Mouse (Mus musculus): ENCODE data around the gene Rab44.

Gene Rab44

DNA sequence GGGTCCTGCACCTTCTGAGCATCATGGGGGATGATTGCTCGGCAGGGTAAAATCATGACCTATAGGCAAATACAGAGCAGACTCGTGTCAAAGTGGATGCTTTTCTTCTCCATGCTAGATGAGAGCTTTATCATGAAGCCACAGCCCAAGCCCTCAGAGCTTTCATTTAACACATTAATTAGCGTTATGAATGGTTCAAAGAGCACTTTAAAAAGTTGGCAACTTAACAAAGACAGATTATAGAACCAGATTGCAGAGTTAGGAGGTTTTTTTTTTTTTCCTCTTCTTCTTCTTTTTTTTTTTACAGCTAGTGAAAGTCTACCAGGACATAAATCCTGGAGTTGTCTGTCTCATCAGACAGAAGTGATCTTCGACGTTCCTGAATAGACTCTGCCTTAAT is 15.4 kb downstream of the Rab44 start:
- in situ Hi-C loops (cut with MboI), result no loop called here

DNA sequence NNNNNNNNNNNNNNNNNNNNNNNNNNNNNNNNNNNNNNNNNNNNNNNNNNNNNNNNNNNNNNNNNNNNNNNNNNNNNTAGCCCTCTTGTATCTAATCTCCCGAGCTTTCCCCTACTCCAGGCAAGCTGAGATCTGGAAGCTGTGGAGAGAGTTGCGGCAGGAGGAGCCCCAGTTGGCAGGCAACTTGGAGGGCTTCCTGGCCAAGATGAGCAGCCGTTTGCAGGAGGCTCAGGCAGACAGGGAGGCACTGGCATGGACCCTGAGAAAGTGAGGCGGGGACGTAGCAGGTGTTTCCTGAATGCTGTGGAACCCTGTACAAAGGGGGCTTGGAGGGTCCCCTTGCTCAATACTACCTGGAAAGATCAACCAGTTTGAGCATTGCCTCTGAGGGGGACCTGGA is 21.1 kb downstream of the Rab44 start:
- in situ Hi-C loops (cut with MboI), result no loop called here

DNA sequence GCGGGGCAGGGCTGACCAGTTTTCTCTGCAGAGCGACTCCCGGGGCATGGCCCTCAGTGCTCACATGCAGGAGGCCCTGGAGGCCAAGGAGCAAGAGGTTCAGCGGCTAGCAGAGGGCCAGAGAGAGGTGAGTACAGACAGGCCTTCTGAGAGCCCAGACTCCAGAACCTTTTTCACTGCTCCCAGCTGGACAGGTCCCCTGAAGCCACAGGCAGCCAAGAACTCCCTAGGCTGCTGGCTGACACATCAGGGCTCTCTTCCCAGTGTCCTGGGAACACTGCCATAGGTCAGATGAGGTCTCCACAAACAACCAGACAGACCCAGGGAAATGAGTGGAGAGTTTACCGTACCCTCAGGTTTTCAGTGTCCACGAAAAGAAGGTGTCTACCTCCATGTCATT is 22.3 kb downstream of the Rab44 start:
- in situ Hi-C loops (cut with MboI), result no loop called here

DNA sequence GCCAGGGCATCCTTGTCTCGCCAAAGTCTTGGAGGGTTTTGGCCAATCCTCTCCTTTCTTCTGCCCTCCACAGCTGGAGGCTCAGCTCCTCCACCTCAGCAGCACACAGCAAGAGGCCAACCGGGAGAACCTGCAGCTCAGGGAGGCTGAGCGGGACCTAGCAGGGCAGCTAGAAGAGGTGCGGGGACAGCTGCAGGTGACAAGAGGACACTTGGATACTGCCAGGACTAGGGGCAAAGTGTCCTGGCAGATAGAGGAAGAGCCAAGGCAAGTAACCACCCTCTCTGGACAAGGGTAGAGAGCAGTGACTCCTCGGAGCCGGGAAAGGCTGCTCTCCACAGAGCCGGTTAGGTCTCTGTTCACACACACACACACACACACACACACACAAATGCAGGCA is 24.0 kb downstream of the Rab44 start:
- in situ Hi-C loops (cut with MboI), result no loop called here

DNA sequence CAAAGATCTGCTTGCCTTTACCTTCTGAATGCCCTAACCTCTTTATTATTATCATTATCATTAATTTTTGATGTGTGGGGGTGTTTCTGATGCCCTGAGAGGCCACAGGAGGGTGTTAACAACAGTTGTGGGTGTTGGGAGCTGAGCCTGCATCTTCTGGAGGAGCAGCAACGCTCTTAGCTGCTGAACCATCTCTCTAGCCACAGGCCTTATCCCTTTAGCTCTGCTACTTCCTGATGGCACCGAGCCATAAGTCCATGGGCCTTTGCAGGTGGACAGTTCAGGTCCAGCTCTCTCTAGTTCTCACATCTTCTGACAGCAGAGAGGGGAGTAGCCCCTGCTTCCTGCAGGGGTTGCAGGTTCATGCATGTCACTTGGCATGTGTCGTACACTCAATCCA is 27.6 kb downstream of the Rab44 start:
- in situ Hi-C loops (cut with MboI), result no loop called here

DNA sequence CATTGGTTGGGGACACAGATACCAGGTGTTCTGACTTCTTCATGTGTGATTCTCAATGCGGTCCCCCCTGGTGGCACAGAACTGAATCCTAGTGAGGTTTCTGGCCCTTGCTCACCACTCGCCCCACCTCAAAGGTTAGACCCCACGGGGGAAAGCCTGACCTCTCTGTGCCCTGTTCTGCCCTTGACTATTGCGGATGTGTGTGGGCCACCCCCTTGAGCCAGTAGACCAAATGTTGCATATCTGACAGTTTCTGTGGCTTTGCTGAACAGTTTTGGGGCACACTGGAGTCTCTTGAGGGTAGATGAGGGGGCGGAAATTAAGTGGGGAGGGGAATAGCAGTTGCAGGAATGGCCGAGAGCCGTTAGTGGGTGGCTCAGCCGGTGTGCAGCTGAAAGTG is 29.3 kb downstream of the Rab44 start:
- in situ Hi-C loops (cut with MboI), result no loop called here

DNA sequence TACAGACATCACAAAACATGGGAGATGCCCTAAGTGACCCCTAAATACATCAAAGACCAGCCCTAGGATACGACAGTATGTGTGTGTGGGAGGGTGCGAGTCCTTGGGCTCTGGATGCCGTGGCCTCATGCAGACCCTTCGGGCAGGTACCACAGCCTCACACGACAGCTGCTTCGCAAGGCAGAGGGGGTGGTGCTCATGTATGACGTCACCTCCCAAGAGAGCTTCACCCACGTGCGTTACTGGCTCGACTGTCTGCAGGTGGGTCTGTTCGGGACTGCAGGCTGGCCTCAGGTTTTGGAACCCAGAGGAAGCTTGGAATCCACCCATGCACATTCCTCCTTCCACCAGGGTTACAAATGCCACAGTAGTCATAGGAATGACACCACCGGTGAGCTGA is 31.2 kb downstream of the Rab44 start:
- in situ Hi-C loops (cut with MboI), result no loop called here

DNA sequence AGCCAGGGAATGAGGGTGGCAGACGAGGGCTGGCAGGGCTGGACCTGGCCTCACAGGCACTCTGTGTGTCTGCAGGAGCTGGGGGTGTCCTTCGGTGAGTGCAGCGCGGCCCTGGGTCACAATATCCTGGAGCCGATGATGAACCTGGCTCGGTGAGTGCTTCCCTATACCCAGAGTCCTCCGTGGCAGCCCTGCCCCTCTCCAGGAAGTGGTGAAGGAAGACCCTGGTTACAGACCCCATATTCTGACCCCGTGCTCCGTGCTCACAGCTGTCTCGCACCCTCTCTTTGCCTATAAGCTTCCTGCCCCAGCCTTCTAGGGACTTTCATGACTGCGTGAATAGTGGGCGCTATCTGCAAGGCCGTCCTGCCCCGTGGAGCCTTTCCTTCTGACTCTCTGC is 33.3 kb downstream of the Rab44 start:
- in situ Hi-C loops (cut with MboI), result no loop called here

DNA sequence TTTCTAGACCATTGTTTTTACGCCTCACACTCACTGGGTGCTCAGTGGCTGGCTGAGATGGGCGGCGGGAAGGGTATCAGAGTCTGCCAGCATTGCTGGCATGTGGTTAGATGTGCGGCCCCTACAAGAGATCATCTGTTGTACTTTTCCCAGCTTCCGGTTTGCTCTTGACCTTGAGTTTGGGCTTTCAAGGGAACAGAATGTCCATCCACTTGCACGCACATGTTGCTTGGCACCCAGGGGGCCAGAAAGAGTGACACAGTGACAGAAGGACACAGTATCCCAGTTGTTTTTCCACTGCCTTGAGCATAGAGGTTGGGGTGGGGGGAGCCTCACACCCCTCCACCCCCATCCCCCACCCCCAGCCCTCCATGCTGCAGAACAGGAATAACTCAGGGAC is 33.8 kb downstream of the Rab44 start:
- in situ Hi-C loops (cut with MboI), result no loop called here

DNA sequence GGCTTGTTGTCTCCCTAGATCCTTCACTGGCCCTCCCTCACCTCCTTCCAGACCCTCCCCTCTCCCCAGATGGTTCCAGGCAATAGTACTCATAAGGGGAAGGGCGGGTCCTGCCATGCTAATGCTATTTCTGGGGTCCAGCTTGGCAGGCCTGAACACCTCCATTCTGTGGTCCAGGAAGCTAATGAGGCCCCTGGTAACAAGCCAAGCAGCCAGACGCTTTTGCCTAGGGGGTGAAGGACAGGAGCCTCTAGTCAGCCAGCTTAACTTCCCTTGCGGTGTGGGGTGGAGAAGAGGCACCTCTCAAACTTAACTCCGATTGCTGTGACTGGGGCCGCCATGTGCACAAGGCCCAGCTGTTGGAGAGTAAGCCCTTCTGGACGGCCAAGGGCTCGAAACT is 35.8 kb downstream of the Rab44 start:
- in situ Hi-C loops (cut with MboI), result no loop called here

DNA sequence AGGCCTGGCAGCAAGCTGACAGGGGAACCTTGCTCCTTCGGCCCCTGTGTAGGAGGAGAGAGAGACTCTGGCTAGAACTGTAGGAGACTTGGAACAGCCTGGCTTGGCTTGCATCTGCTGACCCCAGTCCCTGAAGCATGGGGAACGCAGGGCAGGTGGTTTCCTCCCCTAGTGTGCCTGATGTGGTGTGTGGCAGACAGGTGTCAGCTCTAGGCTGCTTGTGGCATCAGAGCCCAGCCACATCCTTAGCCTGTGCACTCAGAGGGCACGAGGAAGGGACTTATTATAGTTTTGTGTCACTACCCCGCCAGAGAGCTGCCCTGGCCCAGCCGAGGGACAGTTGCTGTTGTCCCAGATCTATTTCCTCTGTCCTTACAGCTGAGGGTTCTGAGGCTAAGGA is 38.6 kb downstream of the Rab44 start:
- in situ Hi-C loops (cut with MboI), result no loop called here

DNA sequence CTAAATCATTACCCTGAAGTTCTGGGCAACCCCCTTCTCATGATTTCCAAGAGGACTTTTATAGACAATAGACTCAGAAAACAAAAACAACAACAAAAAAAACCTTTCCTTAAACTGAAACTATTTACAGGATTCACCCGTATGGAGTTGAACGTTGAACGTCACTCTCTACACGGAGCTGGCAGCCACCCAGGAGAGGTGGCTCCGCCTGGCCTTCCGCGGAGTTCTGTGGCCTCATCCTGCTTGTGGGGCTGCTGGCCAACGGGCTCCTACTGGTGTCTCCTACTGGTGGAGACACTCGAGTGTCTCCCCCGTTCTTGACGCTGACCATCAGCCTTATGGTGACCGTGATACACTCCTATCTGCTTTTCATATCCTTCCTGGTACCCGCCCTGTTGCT is 40.3 kb downstream of the Rab44 start:
- in situ Hi-C loops (cut with MboI), result no loop called here

DNA sequence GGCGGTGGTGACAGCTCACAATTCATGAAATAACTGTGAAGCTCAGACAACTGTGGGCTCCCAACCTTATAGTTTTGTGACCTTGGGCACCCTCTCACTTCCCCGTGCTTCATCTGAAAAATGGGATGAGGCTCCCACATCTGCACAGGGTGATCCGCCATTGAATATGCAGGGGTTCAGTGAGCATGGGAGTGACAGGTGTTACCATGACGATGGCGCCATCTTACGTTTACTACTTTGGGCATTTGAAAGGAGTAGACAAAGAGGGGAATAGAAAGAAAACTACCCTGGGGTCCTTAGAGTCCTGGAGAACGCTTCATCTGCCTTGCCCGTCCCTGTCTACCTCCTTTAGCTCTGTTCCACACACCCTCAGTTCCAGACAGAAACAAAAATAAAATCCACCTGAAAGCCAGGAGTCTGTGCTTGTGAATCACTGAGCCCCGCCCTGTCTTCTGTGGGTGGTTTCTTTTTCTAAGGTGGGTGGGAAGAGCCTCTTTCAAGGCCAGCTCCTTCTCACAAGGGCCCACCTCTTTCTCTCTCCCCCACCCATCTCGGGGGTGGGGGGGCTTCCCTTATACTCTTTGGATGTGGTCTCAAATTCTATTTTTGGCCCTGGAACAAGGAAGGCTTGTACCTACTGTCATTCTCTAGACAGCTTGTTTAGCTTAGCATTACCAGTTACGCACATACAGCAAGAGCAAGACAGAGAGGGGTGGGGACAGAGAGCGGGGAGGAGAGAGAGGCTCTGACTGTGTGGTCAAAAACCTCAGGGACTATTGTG is 41.6 kb downstream of the Rab44 start:
- in situ Hi-C loops (cut with MboI), result no loop called here

DNA sequence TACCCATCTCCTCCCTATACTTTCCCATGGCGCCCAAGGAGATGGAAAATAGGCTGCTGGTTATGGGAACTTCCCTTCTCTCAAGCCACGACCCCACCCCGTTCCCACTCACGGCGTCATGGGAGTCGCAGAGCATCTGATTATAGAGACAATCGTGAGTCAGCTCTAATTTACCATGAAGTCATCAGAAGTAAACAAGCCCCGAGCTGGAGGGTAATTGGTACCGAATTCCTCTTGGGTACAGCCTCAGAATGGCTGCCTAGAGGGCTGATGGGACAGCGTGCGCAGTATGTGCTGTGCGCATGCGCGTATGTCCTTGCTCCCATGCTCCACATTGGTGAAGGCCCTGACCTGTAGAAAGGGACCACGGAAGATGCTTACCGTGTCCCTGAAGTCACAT is 42.5 kb downstream of the Rab44 start:
- in situ Hi-C loops (cut with MboI), result no loop called here

DNA sequence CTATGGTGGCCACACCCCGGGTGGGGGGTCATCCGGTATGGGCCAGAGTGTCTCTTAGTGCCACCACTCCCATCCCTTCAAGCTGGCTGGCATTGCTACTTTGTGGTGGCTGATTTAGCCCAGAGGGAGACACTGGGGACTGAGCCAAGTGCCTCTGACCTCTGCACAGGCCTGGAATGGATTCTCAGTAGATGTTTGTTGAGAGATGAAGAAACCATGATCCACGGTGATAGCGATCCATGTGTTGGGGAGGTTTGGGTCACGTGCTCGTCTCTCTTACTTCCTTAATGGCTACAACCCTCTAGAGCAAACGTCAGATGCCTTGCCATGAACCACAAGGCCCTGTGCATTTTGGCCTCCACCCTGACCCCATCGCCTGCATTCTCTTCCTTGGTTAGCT is 42.9 kb downstream of the Rab44 start:
- in situ Hi-C loops (cut with MboI), result no loop called here

DNA sequence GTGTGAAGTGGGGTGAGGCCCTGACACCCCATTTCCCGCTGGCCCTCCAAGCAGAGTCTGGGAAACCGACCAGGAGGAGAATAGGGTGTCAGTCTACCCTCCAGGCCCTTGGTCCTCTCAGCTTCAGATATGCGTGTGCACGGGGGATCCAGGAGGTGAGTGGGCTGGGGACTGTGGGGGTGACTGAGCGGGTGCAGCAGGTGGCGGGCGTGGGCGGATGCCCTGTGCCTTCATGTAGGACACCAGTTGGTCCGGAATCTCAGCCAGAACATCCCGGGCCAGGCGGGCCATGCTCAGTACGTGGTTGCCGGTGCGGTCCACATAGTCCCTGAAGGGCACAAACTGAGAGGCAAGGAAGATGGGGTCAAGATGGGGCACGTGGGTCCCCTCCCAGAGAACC is 45.0 kb downstream of the Rab44 start:
- in situ Hi-C loops (cut with MboI), result no loop called here

DNA sequence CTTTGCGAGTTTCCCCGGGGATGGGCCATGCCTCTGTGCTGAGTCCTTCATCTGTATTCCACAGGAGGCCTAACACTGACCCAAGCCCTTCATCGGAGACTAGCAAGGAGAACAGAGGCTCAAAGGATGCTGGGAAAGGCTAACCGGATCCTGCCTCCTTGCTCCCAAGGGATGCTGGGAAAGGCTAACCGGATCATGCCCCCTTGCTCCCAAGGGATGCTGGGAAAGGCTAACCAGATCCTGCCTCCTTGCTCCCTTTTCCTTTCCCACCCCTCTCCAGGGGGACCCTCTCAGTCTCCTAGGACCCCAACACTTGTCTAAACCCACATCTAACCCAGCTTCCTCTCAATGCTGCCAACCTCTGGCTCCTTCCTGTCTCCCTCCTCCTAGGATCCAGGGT is 45.4 kb downstream of the Rab44 start:
- in situ Hi-C loops (cut with MboI), result no loop called here

DNA sequence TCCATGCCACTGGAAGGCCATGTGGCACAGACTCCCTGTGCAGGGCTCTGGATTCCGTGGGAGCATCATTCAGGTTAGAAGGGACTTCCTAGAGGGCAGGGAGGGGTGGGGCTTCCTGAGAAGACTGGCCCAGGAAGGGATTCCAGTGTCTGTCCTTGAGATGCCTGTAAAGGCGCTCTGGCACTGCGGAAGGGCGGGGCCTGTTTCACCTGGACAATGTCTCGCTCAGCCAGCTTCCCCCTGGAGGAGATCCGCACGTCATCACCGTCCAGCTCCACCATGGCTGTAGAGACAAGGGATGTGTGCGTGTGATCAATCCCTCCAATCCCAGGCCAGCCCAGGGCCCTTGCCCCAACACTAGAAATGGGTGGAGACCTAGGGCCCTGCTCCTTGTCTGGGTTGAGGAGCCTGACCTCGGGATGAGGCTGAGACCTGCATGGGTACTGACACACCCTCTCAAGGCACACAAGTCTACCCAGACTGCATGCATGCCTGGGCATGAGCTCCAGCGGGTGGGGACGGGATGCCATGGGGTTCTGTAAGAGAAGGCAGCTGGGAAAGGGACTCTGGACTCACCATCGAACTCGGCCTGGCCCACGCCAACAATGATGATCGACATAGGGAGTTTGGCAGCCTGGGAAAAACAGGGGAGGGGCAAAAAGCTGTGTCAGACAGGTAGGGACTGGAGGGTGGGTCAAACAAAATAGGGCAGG is 46.0 kb downstream of the Rab44 start:
- in situ Hi-C loops (cut with MboI), result no loop called here

DNA sequence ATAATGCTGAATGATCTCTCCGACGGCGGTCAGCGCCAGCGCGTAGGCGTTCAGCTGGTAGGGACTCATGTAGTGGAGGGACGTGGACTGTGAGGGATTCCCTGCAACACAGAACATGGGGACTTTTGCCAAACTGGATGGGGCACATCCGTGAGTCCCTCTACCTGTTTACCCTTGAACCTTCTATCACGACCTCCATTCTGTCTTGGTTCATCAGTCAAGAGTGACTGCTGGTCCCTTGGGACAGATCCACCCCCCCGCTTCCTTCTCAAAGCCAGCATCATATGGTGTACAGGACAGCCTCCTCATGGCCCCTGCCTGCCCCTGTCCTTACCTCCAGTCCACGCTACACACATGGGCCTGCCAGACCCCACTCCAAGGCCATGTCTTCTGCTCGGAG is 48.4 kb downstream of the Rab44 start:
- in situ Hi-C loops (cut with MboI), result no loop called here

DNA sequence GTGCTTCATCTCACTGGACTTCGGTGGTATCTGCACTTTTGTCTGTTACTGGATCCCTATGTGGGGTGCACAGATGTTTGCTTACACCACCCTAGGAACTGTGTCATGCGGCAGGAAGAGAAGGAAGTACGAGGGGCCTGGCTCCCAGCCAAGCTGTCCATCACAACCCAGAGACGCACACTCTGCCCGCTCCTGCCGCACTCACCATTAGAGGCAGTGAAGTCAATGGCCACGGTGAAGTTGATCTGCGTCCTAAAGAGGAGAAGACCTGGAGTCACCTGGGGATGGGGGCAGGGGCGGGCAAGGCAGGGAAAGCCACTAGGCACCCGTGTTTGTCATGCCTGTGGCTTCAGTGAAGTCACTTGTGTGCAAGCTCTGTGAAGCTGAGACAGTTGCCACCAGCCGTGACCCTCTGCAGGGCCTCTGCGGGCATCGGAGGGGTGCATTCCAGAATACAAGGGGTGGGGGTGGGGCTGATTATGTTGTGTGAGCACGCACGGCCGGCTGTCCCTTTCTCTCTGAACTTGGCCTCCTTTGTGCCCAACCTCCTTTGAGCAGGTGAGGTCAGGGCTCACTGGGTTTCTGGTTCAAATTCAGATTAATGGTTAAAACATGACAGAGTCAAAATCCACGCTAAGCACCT is 50.6 kb downstream of the Rab44 start:
- in situ Hi-C loops (cut with MboI), result no loop called here

DNA sequence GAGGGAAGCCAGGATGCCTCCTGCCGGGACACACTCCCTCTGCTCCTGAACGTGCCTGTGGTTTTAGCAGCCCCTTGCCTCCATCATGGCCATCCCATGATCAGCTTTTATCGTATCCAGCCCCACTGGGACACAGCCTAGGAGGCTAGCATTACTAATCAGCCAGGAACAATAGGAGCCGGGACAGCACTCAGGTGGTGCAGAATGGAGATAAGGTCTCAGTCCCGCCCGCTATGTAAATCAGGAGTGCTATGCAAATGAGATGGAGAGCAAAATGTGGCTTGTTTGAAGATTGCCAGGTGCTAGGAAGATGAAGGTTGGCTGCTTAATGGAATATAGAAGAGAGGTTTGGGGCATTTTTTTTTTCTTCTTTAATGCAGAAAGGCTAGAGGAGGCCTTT is 51.5 kb downstream of the Rab44 start:
- in situ Hi-C loops (cut with MboI), result no loop called here

DNA sequence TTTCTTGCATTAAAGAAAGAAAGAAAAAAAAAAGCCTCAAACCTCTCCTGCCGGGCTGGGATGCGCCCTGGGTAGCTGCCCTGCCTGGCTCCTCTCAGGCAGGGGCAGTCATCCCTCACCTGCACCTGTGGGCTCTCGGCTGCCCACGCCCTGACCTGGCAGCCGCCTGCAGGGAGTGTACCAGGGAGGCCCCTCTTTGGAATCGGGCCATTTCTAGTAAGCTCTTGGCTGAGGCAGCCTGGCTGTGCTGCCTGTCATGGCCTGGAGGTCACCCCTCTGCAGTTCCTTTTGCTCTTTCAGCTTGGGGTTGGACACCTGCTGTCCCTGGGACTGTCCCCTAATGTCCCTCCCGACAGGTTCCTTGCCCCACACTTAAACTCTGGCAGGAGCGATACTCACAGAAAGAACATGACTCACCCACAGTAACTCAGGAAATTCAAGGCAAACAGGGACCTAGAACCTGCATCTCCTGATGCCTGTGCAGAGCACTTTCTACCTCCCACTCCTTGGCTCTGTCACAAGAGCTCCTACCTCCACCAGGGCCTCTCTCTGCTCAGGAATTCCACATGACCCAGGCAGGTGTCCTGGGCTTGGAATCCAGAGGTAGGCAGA is 52.1 kb downstream of the Rab44 start:
- in situ Hi-C loops (cut with MboI), result no loop called here

DNA sequence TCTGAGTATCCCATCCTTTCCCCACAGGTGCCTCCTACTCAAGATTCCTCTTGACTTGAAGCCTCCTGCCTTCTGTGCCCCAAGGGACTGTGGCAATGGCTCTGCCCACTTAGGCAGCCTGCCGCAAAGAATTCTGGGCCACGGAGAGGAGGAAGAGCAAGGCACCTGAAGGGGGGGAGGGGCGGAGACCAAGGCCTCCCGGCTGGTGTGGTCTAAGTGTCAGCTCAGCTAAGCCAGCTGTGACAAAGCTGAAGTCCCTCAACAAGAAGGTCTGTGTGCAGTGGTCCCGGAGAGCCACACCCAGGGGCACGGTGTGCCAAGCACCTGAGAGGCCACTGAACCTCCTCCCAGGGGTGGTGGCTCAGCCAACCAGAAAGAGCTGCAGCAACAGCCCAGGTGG is 53.4 kb downstream of the Rab44 start:
- in situ Hi-C loops (cut with MboI), result no loop called here

Measured in mature B cell (primary cell).